Mouse (Mus musculus): ENCODE data around the gene Ovch2. TPM values are rescaled to one million over a fixed set of nuclear protein-coding genes. Genes with fewer than 3 reads are reported as not detected.

Ovch2 gene
- polyA plus RNA-seq, 1 experiment from 2014 or later: not detected

Other genes with a start within 250 kb of the Ovch2 start
- gene Olfml1, start 233.8 kb downstream of the Ovch2 start, polyA plus RNA-seq (2015; fragmentation: Nextera tagmentation; extraction: Ambion mirVana): 17.1 and 19.6 TPM in 2 replicates
- 20.3 and 24.6 TPM in 2 replicates for gene Ppfibp2, start 206.0 kb downstream of the Ovch2 start, polyA plus RNA-seq (2015; fragmentation: Nextera tagmentation; extraction: Ambion mirVana)
- not detected in 2 replicates for gene 5330417H12Rik, start 176.0 kb downstream of the Ovch2 start, polyA plus RNA-seq (2015; fragmentation: Nextera tagmentation; extraction: Ambion mirVana)
- 0.25 and 0.34 TPM in 2 replicates for gene Cyb5r2, start 43.2 kb downstream of the Ovch2 start, polyA plus RNA-seq (2015; fragmentation: Nextera tagmentation; extraction: Ambion mirVana)
- gene Olfr467, start 11.1 kb upstream of the Ovch2 start, polyA plus RNA-seq (2015; fragmentation: Nextera tagmentation; extraction: Ambion mirVana): not detected in 2 replicates
- not detected in 2 replicates for gene Olfr469, start 24.3 kb upstream of the Ovch2 start, polyA plus RNA-seq (2015; fragmentation: Nextera tagmentation; extraction: Ambion mirVana)
- gene Olfr470, start 46.3 kb upstream of the Ovch2 start, polyA plus RNA-seq (2015; fragmentation: Nextera tagmentation; extraction: Ambion mirVana): not detected in 2 replicates
- gene Olfr472, start 96.7 kb upstream of the Ovch2 start, polyA plus RNA-seq (2015; fragmentation: Nextera tagmentation; extraction: Ambion mirVana): not detected in 2 replicates
- gene Olfr473, start 129.2 kb upstream of the Ovch2 start, polyA plus RNA-seq (2015; fragmentation: Nextera tagmentation; extraction: Ambion mirVana): not detected in 2 replicates
- gene Olfr474, start 153.4 kb upstream of the Ovch2 start, polyA plus RNA-seq (2015; fragmentation: Nextera tagmentation; extraction: Ambion mirVana): not detected in 2 replicates
- not detected in 2 replicates for gene Olfr476, start 163.6 kb upstream of the Ovch2 start, polyA plus RNA-seq (2015; fragmentation: Nextera tagmentation; extraction: Ambion mirVana)
- gene Olfr477, start 185.5 kb upstream of the Ovch2 start, polyA plus RNA-seq (2015; fragmentation: Nextera tagmentation; extraction: Ambion mirVana): not detected in 2 replicates
- gene Olfr478, start 232.8 kb upstream of the Ovch2 start, polyA plus RNA-seq (2015; fragmentation: Nextera tagmentation; extraction: Ambion mirVana): not detected in 2 replicates
- not detected in 2 replicates for gene Olfr479, start 249.5 kb upstream of the Ovch2 start, polyA plus RNA-seq (2015; fragmentation: Nextera tagmentation; extraction: Ambion mirVana)